Mouse (Mus musculus): ENCODE results near the gene A030005L19Rik.
"Not testable (repeated sequence)": the region's sequence is repeated elsewhere in the genome, so short reads cannot be mapped to it uniquely, and the experiment has no call there.

- TF ChIP-seq CTCF (conservative IDR thresholded peaks at IDR 0.05; ENCODE audit: low read length); NANOG (IDR thresholded peaks at IDR 0.05; ENCODE audit: borderline replicate concordance, low read length): not testable (repeated sequence)
Measured at GRCm38 (mm10) chr1:82943295-82943694, 30.2 kb downstream of the A030005L19Rik start, which contains the start of gene A030003K21Rik.
